Mouse (Mus musculus) liver, embryonic 14.5 days (tissue): Measurements from ENCODE around the gene Crlf3. TPM values are rescaled to one million over a fixed set of nuclear protein-coding genes. Genes with fewer than 3 reads are reported as not detected.
"Not testable (repeated sequence)": the region's sequence is repeated elsewhere in the genome, so short reads cannot be mapped to it uniquely, and the experiment has no call there.

Experiments
- ATAC-seq: fragments of 200-750 bp; cut with Nextera tagmentation; 2 replicates; pipeline ENCODE4 v1.8.0; 2017; ENCODE audit warnings: moderate number of reproducible peaks, mild to moderate bottlenecking, moderate library complexity; ENCODE audit not compliant: insufficient read depth
- DNase-seq, 3 experiments: peaks; one replicate each; pipeline ENCODE4 v3.0.0-alpha.2; 2012 to 2013; ENCODE audit warnings: low read depth in 3 of 3, low spot score in 3 of 3
- H3K27ac ChIP-seq: fragments of 300-500 bp; sonication (generic); 2 replicates; pipeline ENCODE4 v1.5.1; 2014; ENCODE audit warnings: moderate library complexity, mild to moderate bottlenecking, control low read depth, inconsistent platforms
- H3K27me3 ChIP-seq: fragments of 300-500 bp; sonication (generic); 2 replicates; pipeline ENCODE4 v1.6.1; 2014; ENCODE audit warnings: mild to moderate bottlenecking, low read length, moderate library complexity; ENCODE audit not compliant: control insufficient read depth, insufficient read depth
- H3K36me3 ChIP-seq: fragments of 300-500 bp; sonication (generic); replicated peaks from 2 replicates; pipeline ENCODE4 v1.6.1; 2014; ENCODE audit warnings: low read depth; ENCODE audit not compliant: control insufficient read depth, insufficient read depth
- H3K4me1 ChIP-seq, 2 experiments: fragments of 200-500 bp in 1 of 2; fragments of 300-500 bp in 1 of 2; sonication (generic) in 1 of 2; replicated peaks; 2 replicates each; pipeline ENCODE4 v1.6.1; 2012 to 2014; ENCODE audit warnings: antibody characterized with exemption in 1 of 2, inconsistent platforms in 1 of 2, low read length in 1 of 2; ENCODE audit not compliant: control insufficient read depth in 2 of 2, insufficient read depth in 2 of 2
- H3K4me2 ChIP-seq: fragments of 300-500 bp; sonication (generic); 2 replicates; pipeline ENCODE4 v1.6.1; 2014; ENCODE audit warnings: low read depth, mild to moderate bottlenecking, control low read depth, moderate library complexity
- H3K4me3 ChIP-seq, 2 experiments: fragments of 200-500 bp in 1 of 2; fragments of 300-500 bp in 1 of 2; sonication (generic) in 1 of 2; 2 replicates each; pipeline ENCODE4 v1.5.1; 2012 to 2014; ENCODE audit warnings: low read depth in 2 of 2, low read length in 2 of 2, mild to moderate bottlenecking in 2 of 2, control low read depth in 1 of 2, inconsistent platforms in 1 of 2, moderate library complexity in 1 of 2; ENCODE audit not compliant: insufficient read depth in 1 of 2
- H3K9ac ChIP-seq: fragments of 300-500 bp; sonication (generic); replicated peaks from 2 replicates; pipeline ENCODE4 v1.6.1; 2014; ENCODE audit warnings: mild to moderate bottlenecking, control low read depth, moderate library complexity
- H3K9me3 ChIP-seq: fragments of 300-500 bp; sonication (generic); 2 replicates; pipeline ENCODE4 v1.6.1; 2016; ENCODE audit warnings: low read length, mixed read lengths; ENCODE audit not compliant: control insufficient read depth
- CTCF ChIP-seq: IDR thresholded peaks from 2 replicates; pipeline ENCODE4 v1.5.1; 2016; ENCODE audit warnings: antibody characterized with exemption, low read depth, control low read depth
- EP300 ChIP-seq: IDR thresholded peaks from 2 replicates; pipeline ENCODE4 v1.6.1; 2016; ENCODE audit warnings: antibody characterized with exemption, low read depth
- WGBS: fragments of 180-500 bp; shearing (Covaris S2); extraction: QIAGEN DNeasy Blood & Tissue Kit; methylation state at CpG from one replicate; pipeline ENCODE4 v1.1.7; 2014; ENCODE audit not compliant: insufficient replicate concordance; 5-methylcytosine and 5-hydroxymethylcytosine counted together
- polyA plus RNA-seq, 2 experiments: library from polyadenylated mRNA; depleted of rRNA in 1 of 2; stranded (reverse) in 1 of 2; unstranded in 1 of 2; fragments of >200 nt; fragmentation: Nextera tagmentation in 1 of 2; extraction: Ambion mirVana in 1 of 2; gene quantifications; 2 replicates each; pipeline versions ENCODE4 v1.2.1 to v1.2.3; 2012 to 2014

Gene Crlf3
- polyA plus RNA-seq, 2 experiments = 49.4 to 81.1 TPM

DNA sequence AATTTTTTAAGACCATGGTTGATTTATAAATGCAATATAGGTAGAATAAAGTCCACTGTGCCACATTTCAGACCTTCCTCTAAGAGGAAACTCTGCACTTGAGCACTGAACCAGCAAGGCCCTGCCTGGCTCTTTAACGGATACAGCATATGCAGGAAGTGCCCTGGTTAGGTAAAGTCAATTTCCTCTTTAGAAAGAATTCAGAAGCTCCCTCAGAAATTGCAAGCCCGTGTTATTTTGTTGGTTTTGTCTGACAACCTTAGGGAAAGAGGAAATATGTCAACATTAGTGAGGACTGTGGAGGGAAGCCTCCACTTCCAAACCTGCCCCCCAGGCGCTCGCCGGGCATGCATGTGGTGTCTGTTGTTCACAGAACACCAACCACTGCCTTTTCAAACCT, 13.2 kb downstream of the Crlf3 start:
- DNase-seq = no peak
- peaks cover 34% of the 10 kb centered on the region for H3K36me3 ChIP-seq
- H3K27ac ChIP-seq = no peak overlapping the region

DNA sequence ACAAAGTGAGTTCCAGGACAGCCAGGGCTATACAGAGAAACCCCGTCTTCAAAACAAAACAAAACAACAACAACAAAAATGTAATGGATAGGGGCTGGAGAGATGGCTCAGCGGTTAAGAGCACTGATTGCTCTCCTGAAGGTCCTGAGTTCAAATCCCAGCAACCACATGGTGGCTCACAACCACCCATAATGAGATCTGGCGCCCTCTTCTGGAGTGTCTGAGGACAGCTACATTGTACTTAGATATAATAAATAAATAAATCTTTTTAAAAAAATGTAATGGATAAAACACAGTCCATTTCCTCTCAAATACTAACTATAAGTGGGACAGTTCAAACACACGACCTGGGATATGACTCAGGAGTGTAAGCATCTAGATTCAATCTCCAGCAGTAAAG, 14.4 kb downstream of the Crlf3 start:
- H3K27me3 ChIP-seq, H3K4me3 ChIP-seq, ATAC-seq, H3K9ac ChIP-seq, H3K4me2 ChIP-seq, H3K9me3 ChIP-seq, H3K27ac ChIP-seq, DNase-seq: not testable (repeated sequence)
- Histone ChIP-seq H3K4me1 (peaks cover 0 to 11% of the 10 kb centered on the region in 2 experiments; a peak in 3 of 4 replicates), H3K36me3 (peaks cover 44% of the 10 kb centered on the region)
- 74% methylated on average over 4 of the region's 4 CpGs for WGBS
- TF ChIP-seq CTCF = peak; percentile 41

More for the DNA sequence above, 13.2 kb downstream of the Crlf3 start:
- H3K9ac ChIP-seq = no peak overlapping the region
- H3K27me3 ChIP-seq = no peaks in the 10 kb centered on the region
- 52% methylated on average over 5 of the region's 5 CpGs for WGBS
- ATAC-seq = no peak
- H3K4me1 ChIP-seq = peaks cover 0 to 13% of the 10 kb centered on the region in 2 experiments; a peak in 3 of 4 replicates
- no peak overlapping the region for H3K4me2 ChIP-seq
- TF ChIP-seq EP300 = no peak
- TF ChIP-seq CTCF = no peak
- H3K4me3 ChIP-seq = no peak overlapping the region
- H3K9me3 ChIP-seq = no peaks in the 10 kb centered on the region

DNA sequence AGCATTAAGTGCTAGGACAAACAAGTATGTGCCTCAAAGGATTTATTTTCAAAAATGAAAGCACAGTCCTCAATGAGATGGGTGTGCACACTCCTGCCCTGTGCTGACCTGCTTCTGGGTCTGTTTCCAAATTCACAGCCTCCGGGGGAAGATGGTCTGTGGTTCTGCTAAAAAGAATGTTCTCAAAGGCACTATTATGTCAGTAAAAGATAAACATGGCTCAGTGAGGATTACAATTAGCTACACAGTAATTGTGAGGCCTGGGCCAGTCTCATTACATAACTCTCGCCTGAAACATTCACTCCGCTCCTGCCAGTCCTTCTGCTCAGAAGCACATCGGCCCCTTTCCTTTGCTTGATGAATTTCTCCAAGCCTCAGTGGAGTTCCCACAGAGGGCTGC, 18.6 kb downstream of the Crlf3 start:
- H3K4me2 ChIP-seq = no peak overlapping the region
- H3K27ac ChIP-seq = no peak overlapping the region
- no peaks in the 10 kb centered on the region for H3K9me3 ChIP-seq
- no peak overlapping the region for H3K9ac ChIP-seq
- H3K36me3 ChIP-seq = peaks cover 75% of the 10 kb centered on the region
- H3K4me3 ChIP-seq = no peak overlapping the region
- H3K4me1 ChIP-seq = no peaks in the 10 kb centered on the region
- WGBS = 88% methylated on average over 4 of the region's 4 CpGs
- no peak for DNase-seq
- TF ChIP-seq CTCF = no peak
- no peak for TF ChIP-seq EP300
- ATAC-seq = no peak
- H3K27me3 ChIP-seq = no peaks in the 10 kb centered on the region

GRCm38 (mm10) chr11:80056141-80056540, 24.6 kb downstream of the Crlf3 start:
- Histone ChIP-seq H3K9me3 (no peaks in the 10 kb centered on the region), H3K4me3 (no peak overlapping the region), H3K4me1 (no peaks in the 10 kb centered on the region), H3K27me3 (no peaks in the 10 kb centered on the region), H3K9ac (no peak overlapping the region), H3K27ac (no peak overlapping the region), H3K4me2 (no peak overlapping the region), H3K36me3 (peaks cover 96% of the 10 kb centered on the region)
- ATAC-seq (no peak), DNase-seq (no peak)
- 91% methylated on average over 9 of the region's 9 CpGs for WGBS
- TF ChIP-seq EP300 (no peak), CTCF (no peak)

DNA sequence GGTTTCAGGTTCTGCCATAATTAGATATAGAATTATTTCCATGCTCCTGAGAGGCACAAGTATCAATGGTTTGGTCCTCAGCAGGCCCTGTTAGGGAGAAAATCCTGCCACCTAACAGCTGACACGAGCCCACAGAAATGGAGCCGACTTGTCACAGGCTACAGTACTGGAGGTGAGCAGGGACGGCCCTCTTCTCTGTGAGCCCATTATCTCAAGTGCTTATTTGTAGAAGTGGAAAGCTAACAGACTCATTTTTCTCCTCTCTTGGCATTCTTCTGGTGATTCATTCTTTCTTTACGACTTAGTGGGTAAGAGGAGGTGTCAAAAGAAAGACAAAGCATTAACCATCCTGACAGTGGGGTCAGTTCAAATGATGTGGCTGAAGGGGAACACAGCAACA, 26.1 kb downstream of the Crlf3 start:
- no peak for DNase-seq
- WGBS = 85% methylated on average over 4 of the region's 4 CpGs
- no peak for TF ChIP-seq EP300
- TF ChIP-seq CTCF = no peak
- no peak overlapping the region for H3K4me3 ChIP-seq
- no peaks in the 10 kb centered on the region for H3K4me1 ChIP-seq
- no peaks in the 10 kb centered on the region for H3K9me3 ChIP-seq
- H3K27me3 ChIP-seq = no peaks in the 10 kb centered on the region
- H3K4me2 ChIP-seq = no peak overlapping the region
- H3K36me3 ChIP-seq = peaks cover 92% of the 10 kb centered on the region
- ATAC-seq = no peak
- H3K27ac ChIP-seq = no peak overlapping the region
- no peak overlapping the region for H3K9ac ChIP-seq
